Mouse (Mus musculus): ENCODE data around the gene Cts6. TPM values are rescaled to one million over a fixed set of nuclear protein-coding genes. Genes with fewer than 3 reads are reported as not detected.

The Cts6 gene
- polyA plus RNA-seq (2015; fragmentation: Nextera tagmentation; extraction: Ambion mirVana) = not detected in 2 replicates

DNA sequence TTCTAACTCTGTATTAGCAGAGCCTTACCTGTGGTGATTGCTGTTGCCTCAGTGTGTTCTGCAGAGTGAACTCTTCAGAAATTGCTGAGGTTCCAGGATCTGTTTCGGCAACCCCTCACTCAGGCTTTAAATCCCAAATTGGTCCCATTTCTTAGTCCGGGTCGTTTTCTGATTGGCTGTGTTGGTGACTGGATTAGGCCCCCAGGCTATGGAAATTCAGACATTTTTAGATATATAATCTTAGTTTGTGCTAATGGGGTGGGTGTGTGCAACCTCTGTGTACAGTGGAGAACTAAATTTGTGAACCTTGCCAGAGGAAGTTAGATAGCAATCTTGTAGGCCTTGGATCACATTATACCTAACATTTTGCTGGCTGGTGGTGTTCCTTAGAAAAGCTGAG is at the start of gene Cts6:
Gene Cts6 (minus strand): TSS at position 101 of the 400 bp plus-strand sequence.

DNA sequence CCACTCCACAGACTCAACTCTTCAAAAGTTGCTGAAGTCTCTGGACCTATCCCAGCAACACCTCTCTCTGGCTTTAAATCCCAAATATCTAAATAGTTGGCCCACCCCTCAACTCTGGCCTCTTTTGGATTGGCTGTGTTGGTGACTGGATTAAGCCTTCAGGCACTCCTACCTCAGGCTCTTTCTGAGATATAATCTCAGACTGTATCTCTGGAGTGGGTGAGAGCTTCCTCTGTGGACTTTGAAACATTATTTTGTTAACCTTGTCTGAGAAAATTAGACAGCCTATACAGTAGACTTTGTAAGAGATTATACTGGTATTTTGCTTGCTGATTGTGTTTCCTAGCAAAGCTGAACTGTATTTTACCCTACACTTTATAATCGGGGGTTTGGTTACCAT is 39.1 kb downstream of the Cts6 start, which contains the start of gene Ctsr:
Gene Ctsr (minus strand): TSS at position 101 of the 400 bp plus-strand sequence.

Other genes with a start within 250 kb of the Cts6 start
- gene Ctsj, start 197.5 kb downstream of the Cts6 start, polyA plus RNA-seq (2015; fragmentation: Nextera tagmentation; extraction: Ambion mirVana) = 0.24 TPM in 1 of 2 replicates, not detected in the other
- gene Ctsq, start 162.8 kb downstream of the Cts6 start, polyA plus RNA-seq (2015; fragmentation: Nextera tagmentation; extraction: Ambion mirVana) = not detected in 2 replicates
- not detected in 2 replicates for gene Ctsr, start 39.2 kb downstream of the Cts6 start, polyA plus RNA-seq (2015; fragmentation: Nextera tagmentation; extraction: Ambion mirVana)
- gene Cts8, start 51.9 kb upstream of the Cts6 start, polyA plus RNA-seq (2015; fragmentation: Nextera tagmentation; extraction: Ambion mirVana) = not detected in 2 replicates
- not detected in 2 replicates for gene Gm49398, start 85.4 kb upstream of the Cts6 start, polyA plus RNA-seq (2015; fragmentation: Nextera tagmentation; extraction: Ambion mirVana)
- not detected in 2 replicates for gene Cts7, start 154.8 kb upstream of the Cts6 start, polyA plus RNA-seq (2015; fragmentation: Nextera tagmentation; extraction: Ambion mirVana)